Mouse (Mus musculus): ENCODE results near the gene Usp24. TPM values are rescaled to one million over a fixed set of nuclear protein-coding genes. Genes with fewer than 3 reads are reported as not detected.
A peak's percentile ranks its signal among the peaks of the same experiment; 100 is the strongest.
"Not testable (repeated sequence)": the region's sequence is repeated elsewhere in the genome, so short reads cannot be mapped to it uniquely, and the experiment has no call there.

Gene Usp24
- polyA plus RNA-seq, 1 experiment from 2014 or later: 9.4 TPM

DNA sequence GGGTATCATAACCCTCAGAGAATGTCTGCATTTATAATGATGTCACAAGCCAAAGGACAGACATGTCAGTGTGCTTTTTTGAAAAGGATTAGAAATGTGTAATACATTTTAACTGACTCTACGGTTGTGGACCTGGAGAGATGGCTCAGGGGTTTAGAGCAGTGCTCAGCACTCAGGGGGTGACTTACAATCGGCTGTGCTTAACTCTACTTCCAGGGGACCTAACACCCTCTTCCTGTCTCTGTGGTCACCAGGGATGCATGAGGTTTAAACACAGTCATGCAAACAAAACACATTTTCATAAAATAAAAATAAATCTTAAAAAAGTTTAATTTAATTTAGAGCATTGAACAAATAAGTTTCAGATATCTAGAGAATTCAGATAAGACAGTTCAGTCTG is 7.3 kb downstream of the Usp24 start:
- Histone ChIP-seq H3K36me3 (no peaks in the 10 kb centered on the region), H3K27ac (peak overlapping the region; percentile 10; the same call in 1 of the 2 replicates), H3K4me2 (replicated peaks) (no peak overlapping the region), H3K9me3 (no peaks in the 10 kb centered on the region), H3K27me3 (no peaks in the 10 kb centered on the region), H3K4me1 (peaks cover 28% of the 10 kb centered on the region), H3K9ac (no peak overlapping the region), H3K4me3 (no peak overlapping the region)
- 78% methylated on average over 2 of the region's 2 CpGs for WGBS
- ATAC-seq (ENCODE audit: low FRiP score, low read depth): no peak

GRCm38 (mm10) chr4:106327436-106327835 is 11.4 kb downstream of the Usp24 start:
- no peaks in the 10 kb centered on the region for H3K36me3 ChIP-seq
- H3K4me1 ChIP-seq: no peaks in the 10 kb centered on the region
- 84% methylated on average over 5 of the region's 5 CpGs for WGBS
- H3K9me3 ChIP-seq: no peaks in the 10 kb centered on the region
- H3K4me2 ChIP-seq (replicated peaks): no peak overlapping the region
- no peaks in the 10 kb centered on the region for H3K27me3 ChIP-seq
- no peak overlapping the region for H3K27ac ChIP-seq
- no peak overlapping the region for H3K4me3 ChIP-seq
- no peak overlapping the region for H3K9ac ChIP-seq
- no peak for ATAC-seq (ENCODE audit: low FRiP score, low read depth)

- Histone ChIP-seq H3K9ac (no peak overlapping the region), H3K4me2 (replicated peaks) (no peak overlapping the region), H3K36me3 (no peaks in the 10 kb centered on the region), H3K27me3 (no peaks in the 10 kb centered on the region), H3K4me1 (no peaks in the 10 kb centered on the region), H3K9me3 (no peaks in the 10 kb centered on the region), H3K27ac (no peak overlapping the region), H3K4me3 (no peak overlapping the region)
- 89% methylated on average over 4 of the region's 4 CpGs for WGBS
- no peak for ATAC-seq (ENCODE audit: low FRiP score, low read depth)
Measured at GRCm38 (mm10) chr4:106328704-106329103, 12.7 kb downstream of the Usp24 start.

GRCm38 (mm10) chr4:106329171-106329570 is 13.2 kb downstream of the Usp24 start:
- not testable (repeated sequence) for ATAC-seq (ENCODE audit: low FRiP score, low read depth); H3K36me3 ChIP-seq; H3K9ac ChIP-seq; H3K27me3 ChIP-seq; H3K27ac ChIP-seq; H3K4me2 ChIP-seq (replicated peaks); H3K4me1 ChIP-seq; H3K9me3 ChIP-seq; H3K4me3 ChIP-seq
- WGBS: 91% methylated on average over 6 of the region's 6 CpGs

DNA sequence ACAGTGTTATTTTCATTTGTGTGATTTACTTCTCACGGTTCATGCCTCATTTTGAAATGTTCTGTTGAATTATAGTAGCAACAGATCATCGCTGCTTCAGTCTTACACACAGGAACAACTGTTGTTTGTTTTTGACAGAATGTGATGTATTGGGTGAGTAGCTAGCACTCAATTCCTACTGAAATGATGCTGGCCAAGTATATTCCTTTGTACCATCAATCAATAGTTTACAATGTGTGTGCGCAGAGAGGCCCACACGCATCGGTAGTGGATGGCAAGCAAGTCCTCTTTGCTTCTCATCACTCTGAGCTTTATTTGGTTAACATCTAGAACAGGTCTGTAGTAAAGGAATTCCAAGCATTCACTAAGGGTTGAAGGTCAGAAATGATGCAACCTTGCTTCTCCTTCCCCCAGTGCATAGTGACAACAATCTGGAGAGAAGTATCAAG is 14.4 kb downstream of the Usp24 start:
- no peak overlapping the region for H3K4me2 ChIP-seq (replicated peaks)
- no peak overlapping the region for H3K27ac ChIP-seq
- no peak overlapping the region for H3K4me3 ChIP-seq
- H3K27me3 ChIP-seq: no peaks in the 10 kb centered on the region
- no peak overlapping the region for H3K9ac ChIP-seq
- no peaks in the 10 kb centered on the region for H3K4me1 ChIP-seq
- H3K36me3 ChIP-seq: no peaks in the 10 kb centered on the region
- ATAC-seq (ENCODE audit: low FRiP score, low read depth): no peak
- no peaks in the 10 kb centered on the region for H3K9me3 ChIP-seq
- 80% methylated on average over 5 of the region's 5 CpGs for WGBS

- no peak overlapping the region for H3K4me3 ChIP-seq
- no peaks in the 10 kb centered on the region for H3K4me1 ChIP-seq
- no peak overlapping the region for H3K9ac ChIP-seq
- H3K9me3 ChIP-seq: no peaks in the 10 kb centered on the region
- no peak for ATAC-seq (ENCODE audit: low FRiP score, low read depth)
- H3K27ac ChIP-seq: no peak overlapping the region
- no peaks in the 10 kb centered on the region for H3K36me3 ChIP-seq
- H3K27me3 ChIP-seq: no peaks in the 10 kb centered on the region
- H3K4me2 ChIP-seq (replicated peaks): no peak overlapping the region
- 87% methylated on average over 3 of the region's 3 CpGs for WGBS
Measured at GRCm38 (mm10) chr4:106333071-106333470, 17.1 kb downstream of the Usp24 start.

GRCm38 (mm10) chr4:106333584-106333983 is 17.6 kb downstream of the Usp24 start:
- Histone ChIP-seq H3K9ac (no peak overlapping the region), H3K4me1 (peaks cover under 1% of the 10 kb centered on the region; the same call in 1 of the 2 replicates), H3K4me2 (replicated peaks) (no peak overlapping the region), H3K27me3 (no peaks in the 10 kb centered on the region), H3K4me3 (no peak overlapping the region), H3K36me3 (no peaks in the 10 kb centered on the region), H3K9me3 (no peaks in the 10 kb centered on the region), H3K27ac (no peak overlapping the region)
- no peak for ATAC-seq (ENCODE audit: low FRiP score, low read depth)
- 80% methylated on average over 2 of the region's 2 CpGs for WGBS

DNA sequence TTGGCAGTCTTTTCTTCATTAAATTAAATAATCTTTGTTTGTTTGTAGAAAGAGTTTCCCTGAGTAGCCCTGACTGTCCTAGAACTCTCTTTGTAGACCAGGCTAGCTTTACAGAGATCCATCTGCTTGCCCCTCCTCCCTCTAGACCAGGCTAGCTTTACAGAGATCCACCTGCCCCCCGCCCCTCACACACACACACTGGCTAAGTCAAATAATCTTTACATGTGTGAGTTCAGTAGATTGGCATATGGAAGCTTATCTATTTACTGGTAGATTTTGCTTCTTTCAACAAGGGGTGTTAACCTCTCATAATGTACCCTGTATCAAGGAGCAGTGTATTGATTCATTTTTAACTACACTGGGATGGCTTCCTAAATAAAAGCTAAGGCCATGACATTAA is 19.8 kb downstream of the Usp24 start:
- Histone ChIP-seq H3K27me3 (no peaks in the 10 kb centered on the region), H3K4me3 (no peak overlapping the region), H3K9me3 (no peaks in the 10 kb centered on the region), H3K9ac (no peak overlapping the region), H3K4me2 (replicated peaks) (no peak overlapping the region), H3K27ac (no peak overlapping the region), H3K4me1 (peaks cover 8% of the 10 kb centered on the region), H3K36me3 (no peaks in the 10 kb centered on the region)
- 88% methylated on average over 1 of the region's 1 CpGs for WGBS
- ATAC-seq (ENCODE audit: low FRiP score, low read depth): no peak

GRCm38 (mm10) chr4:106347664-106348063 is 31.7 kb downstream of the Usp24 start:
- Histone ChIP-seq H3K9me3 (no peaks in the 10 kb centered on the region), H3K4me2 (replicated peaks) (no peak overlapping the region), H3K9ac (no peak overlapping the region), H3K27me3 (no peaks in the 10 kb centered on the region), H3K27ac (no peak overlapping the region), H3K36me3 (peaks cover 60% of the 10 kb centered on the region), H3K4me1 (no peaks in the 10 kb centered on the region), H3K4me3 (no peak overlapping the region)
- 96% methylated on average over 1 of the region's 1 CpGs for WGBS
- ATAC-seq (ENCODE audit: low FRiP score, low read depth): no peak

GRCm38 (mm10) chr4:106355025-106355424 is 39.0 kb downstream of the Usp24 start:
- not testable (repeated sequence) for H3K9me3 ChIP-seq; H3K4me3 ChIP-seq; H3K4me2 ChIP-seq (replicated peaks); ATAC-seq (ENCODE audit: low FRiP score, low read depth); H3K27me3 ChIP-seq; H3K4me1 ChIP-seq; H3K9ac ChIP-seq; H3K27ac ChIP-seq
- 84% methylated on average over 2 of the region's 2 CpGs for WGBS
- H3K36me3 ChIP-seq: peaks cover 57% of the 10 kb centered on the region

GRCm38 (mm10) chr4:106370013-106370412 is 54.0 kb downstream of the Usp24 start:
- 88% methylated on average over 6 of the region's 6 CpGs for WGBS
- H3K4me1 ChIP-seq: no peaks in the 10 kb centered on the region

DNA sequence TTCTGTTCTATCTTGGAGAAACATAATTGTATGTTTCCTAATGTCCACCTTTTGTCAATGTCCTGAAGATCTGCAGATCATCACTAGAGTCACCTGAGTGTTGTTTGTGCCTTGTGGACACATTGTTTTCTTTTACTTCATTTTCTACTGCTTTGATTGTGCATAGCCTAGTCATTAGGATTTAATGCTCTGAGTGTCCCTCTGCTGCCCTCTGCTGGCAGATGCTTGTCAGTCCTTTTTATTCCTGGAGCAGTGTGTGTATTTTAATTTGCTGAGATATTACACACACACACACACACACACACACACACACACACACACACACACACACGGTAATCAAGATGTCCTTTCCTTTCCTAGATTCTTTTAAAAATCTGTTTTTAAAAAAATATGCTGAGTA is 59.8 kb downstream of the Usp24 start:
- Histone ChIP-seq H3K9me3 (no peaks in the 10 kb centered on the region), H3K27me3 (no peaks in the 10 kb centered on the region), H3K27ac (no peak overlapping the region), H3K4me3 (no peak overlapping the region), H3K9ac (no peak overlapping the region), H3K36me3 (peaks cover 66% of the 10 kb centered on the region), H3K4me2 (replicated peaks) (no peak overlapping the region), H3K4me1 (peaks cover 12% of the 10 kb centered on the region)
- 28% methylated on average over 1 of the region's 1 CpGs for WGBS
- no peak for ATAC-seq (ENCODE audit: low FRiP score, low read depth)

More at GRCm38 (mm10) chr4:106370013-106370412, 54.0 kb downstream of the Usp24 start:
- ATAC-seq (ENCODE audit: low FRiP score, low read depth): no peak
- Histone ChIP-seq H3K36me3 (peaks cover 59% of the 10 kb centered on the region), H3K27me3 (no peaks in the 10 kb centered on the region), H3K9ac (no peak overlapping the region), H3K9me3 (no peaks in the 10 kb centered on the region), H3K27ac (no peak overlapping the region), H3K4me2 (replicated peaks) (no peak overlapping the region), H3K4me3 (no peak overlapping the region)

DNA sequence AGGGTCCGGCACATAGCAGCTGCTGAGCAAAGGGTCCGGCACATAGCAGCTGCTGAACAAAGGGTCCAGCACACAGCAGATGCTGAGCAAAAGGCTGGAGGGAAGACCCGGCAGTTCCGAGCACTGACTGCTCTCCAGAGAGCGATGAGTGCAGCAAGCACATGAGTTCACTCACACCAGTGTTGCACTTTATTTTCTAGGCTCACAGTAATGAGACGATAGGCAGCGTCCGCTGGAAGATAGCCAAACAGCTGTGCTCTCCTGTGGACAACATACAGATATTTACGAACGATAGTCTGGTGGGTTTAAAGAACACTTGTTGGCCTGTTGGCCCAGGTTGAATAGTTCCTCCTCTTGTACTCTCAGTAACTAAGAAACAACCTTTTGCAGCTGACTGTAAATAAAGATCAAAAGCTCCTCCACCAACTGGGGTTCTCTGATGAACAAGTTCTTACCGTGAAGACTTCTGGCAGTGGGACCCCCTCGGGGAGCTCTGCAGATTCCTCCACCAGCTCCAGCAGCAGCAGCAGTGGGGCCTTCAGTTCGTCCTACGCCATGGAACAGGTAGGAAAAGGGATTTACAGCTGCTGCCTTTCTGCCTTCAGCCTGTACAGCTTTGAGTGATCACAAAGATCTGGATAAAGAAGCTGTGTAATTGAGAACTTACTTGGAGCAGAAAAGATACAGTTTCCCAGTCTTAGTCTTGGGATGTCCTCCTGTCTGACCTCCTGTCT is 63.0 kb downstream of the Usp24 start:
- H3K9ac ChIP-seq: no peak overlapping the region
- no peaks in the 10 kb centered on the region for H3K9me3 ChIP-seq
- ATAC-seq (ENCODE audit: low FRiP score, low read depth): peak; percentile 81
- peaks cover 74% of the 10 kb centered on the region for H3K36me3 ChIP-seq
- H3K4me3 ChIP-seq: no peak overlapping the region
- 0 out of 2 replicates have a peak overlapping the region, but pooled peaks have one; percentile 6 for H3K27ac ChIP-seq
- H3K4me1 ChIP-seq: peaks cover 12% of the 10 kb centered on the region
- H3K4me2 ChIP-seq (replicated peaks): no peak overlapping the region
- H3K27me3 ChIP-seq: no peaks in the 10 kb centered on the region
- WGBS: 47% methylated on average over 14 of the region's 14 CpGs

All from limb, embryonic 13.5 days (tissue).